Mouse (Mus musculus) stomach, embryonic 14.5 days (tissue): ENCODE results near the gene Tgm4. TPM values are rescaled to one million over a fixed set of nuclear protein-coding genes. Genes with fewer than 3 reads are reported as not detected.

Experiments
- ATAC-seq: fragments of 200-750 bp; cut with Nextera tagmentation; 2 replicates; pipeline ENCODE4 v1.8.0; 2017; ENCODE audit warnings: low read depth, moderate TSS enrichment; ENCODE audit not compliant: insufficient number of reproducible peaks, insufficient read depth, low FRiP score
- H3K27ac ChIP-seq: fragments of 300-500 bp; sonication (generic); 2 replicates; pipeline ENCODE4 v1.5.1; 2014; ENCODE audit warnings: mild to moderate bottlenecking, low read length, moderate library complexity, mixed read lengths
- H3K27me3 ChIP-seq: fragments of 300-500 bp; sonication (generic); 2 replicates; pipeline ENCODE4 v1.6.1; 2014; ENCODE audit warnings: low read length, control low read depth, mixed read lengths; ENCODE audit not compliant: control insufficient read depth, insufficient read depth
- H3K36me3 ChIP-seq: fragments of 300-500 bp; sonication (generic); 2 replicates; pipeline ENCODE4 v1.6.1; 2014; ENCODE audit warnings: mild to moderate bottlenecking, control low read depth, low read length, moderate library complexity, mixed read lengths; ENCODE audit not compliant: control insufficient read depth, insufficient read depth
- H3K4me1 ChIP-seq: fragments of 300-500 bp; sonication (generic); 2 replicates; pipeline ENCODE4 v1.6.1; 2014; ENCODE audit warnings: low read length, control low read depth, mixed read lengths; ENCODE audit not compliant: control insufficient read depth, insufficient read depth
- H3K4me2 ChIP-seq: fragments of 300-500 bp; sonication (generic); replicated peaks from 2 replicates; pipeline ENCODE4 v1.6.1; 2014; ENCODE audit warnings: low read depth, low read length, control low read depth
- H3K4me3 ChIP-seq: fragments of 300-500 bp; sonication (generic); 2 replicates; pipeline ENCODE4 v1.5.1; 2014; ENCODE audit warnings: low read depth, low read length, control low read depth
- H3K9ac ChIP-seq: fragments of 300-500 bp; sonication (generic); replicated peaks from 2 replicates; pipeline ENCODE4 v1.6.1; 2014; ENCODE audit warnings: low read depth, mild to moderate bottlenecking, control low read depth, low read length, moderate library complexity, mixed read lengths
- H3K9me3 ChIP-seq: fragments of 300-500 bp; sonication (generic); 2 replicates; pipeline ENCODE4 v1.6.1; 2016; ENCODE audit warnings: low read depth, low read length, control low read depth; ENCODE audit not compliant: control insufficient read depth
- WGBS: fragments of 180-500 bp; shearing (Covaris S2); extraction: QIAGEN DNeasy Blood & Tissue Kit; methylation state at CpG from one replicate; pipeline ENCODE4 v1.1.7; 2014; 5-methylcytosine and 5-hydroxymethylcytosine counted together
- polyA plus RNA-seq: library from polyadenylated mRNA; unstranded; fragments of >200 nt; fragmentation: Nextera tagmentation; extraction: Ambion mirVana; gene quantifications from 2 replicates; pipeline ENCODE4 v1.2.1, GENCODE M21; 2014

Tgm4 gene
- polyA plus RNA-seq, 1 experiment from 2014 or later: 0.87 TPM

DNA sequence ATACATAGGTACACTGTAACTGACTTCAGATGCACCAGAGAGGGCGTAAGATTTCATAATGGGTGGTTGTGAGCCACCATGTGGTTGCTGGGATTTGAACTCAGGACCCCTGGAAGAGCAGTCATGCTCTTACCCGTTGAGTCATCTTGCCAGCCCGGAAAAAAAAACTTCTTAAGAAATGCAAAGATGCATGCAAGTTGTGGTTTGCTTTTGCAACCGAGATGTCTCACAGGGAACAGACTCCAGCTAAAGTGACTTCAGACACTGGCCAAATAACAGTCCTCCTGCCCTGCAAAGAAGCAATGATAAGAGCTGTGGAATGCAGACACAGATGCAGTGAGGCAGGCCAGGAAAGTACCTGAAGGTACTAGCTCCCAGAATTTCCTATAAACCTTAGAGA is 56.3 kb downstream of the Tgm4 start:
- no peaks in the 10 kb centered on the region for H3K27me3 ChIP-seq
- no peaks in the 10 kb centered on the region for H3K4me1 ChIP-seq
- H3K27ac ChIP-seq: no peak overlapping the region
- H3K36me3 ChIP-seq: peaks cover 39% of the 10 kb centered on the region
- H3K9me3 ChIP-seq: no peaks in the 10 kb centered on the region
- H3K9ac ChIP-seq: no peak overlapping the region
- no peak for ATAC-seq
- no peak overlapping the region for H3K4me2 ChIP-seq
- no peak overlapping the region for H3K4me3 ChIP-seq
- 91% methylated on average over 4 of the region's 4 CpGs for WGBS

DNA sequence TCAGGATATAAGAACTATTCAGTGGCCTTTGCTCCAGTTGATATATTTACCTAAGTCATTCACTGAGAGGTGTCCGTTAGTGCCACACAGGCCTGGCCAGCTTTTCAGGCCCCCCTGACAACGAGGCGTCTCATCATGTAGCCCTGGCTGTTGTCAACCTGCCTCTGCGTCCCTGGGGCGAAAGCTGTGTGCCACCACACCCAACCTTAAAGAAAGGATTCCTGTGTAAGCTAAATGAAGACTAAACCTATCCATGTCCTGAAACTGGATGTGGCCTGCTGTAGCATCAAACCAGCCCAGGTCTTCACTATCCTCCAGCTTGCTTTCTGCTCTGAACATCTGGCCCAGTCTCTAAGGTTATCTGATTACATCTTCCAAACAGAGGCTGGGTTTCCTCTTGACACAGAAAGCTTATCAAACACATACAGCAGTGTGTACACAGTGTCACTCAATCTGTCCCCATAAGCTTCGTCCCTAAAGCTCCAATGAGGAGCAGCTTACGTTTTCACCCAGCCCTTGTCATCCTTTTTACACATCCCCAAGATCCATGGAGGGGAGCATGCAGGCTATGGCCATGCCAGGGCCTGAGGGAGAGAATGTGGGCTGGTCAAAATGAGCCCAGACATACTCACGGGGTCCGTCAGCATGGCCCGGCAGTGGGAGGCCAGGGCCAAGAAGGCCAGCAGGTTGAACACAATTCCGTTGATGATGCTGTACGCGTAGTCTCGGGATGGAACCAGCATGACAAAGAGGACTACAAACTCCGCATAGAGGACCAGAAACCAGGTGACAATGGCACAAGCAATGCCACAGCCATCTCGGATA is 65.3 kb downstream of the Tgm4 start:
- WGBS: 91% methylated on average over 16 of the region's 16 CpGs
- Histone ChIP-seq H3K27me3 (no peaks in the 10 kb centered on the region), H3K4me1 (no peaks in the 10 kb centered on the region), H3K36me3 (peaks cover 45% of the 10 kb centered on the region), H3K4me2 (no peak overlapping the region), H3K4me3 (no peak overlapping the region), H3K27ac (no peak overlapping the region), H3K9ac (no peak overlapping the region), H3K9me3 (no peaks in the 10 kb centered on the region)
- ATAC-seq: no peak

DNA sequence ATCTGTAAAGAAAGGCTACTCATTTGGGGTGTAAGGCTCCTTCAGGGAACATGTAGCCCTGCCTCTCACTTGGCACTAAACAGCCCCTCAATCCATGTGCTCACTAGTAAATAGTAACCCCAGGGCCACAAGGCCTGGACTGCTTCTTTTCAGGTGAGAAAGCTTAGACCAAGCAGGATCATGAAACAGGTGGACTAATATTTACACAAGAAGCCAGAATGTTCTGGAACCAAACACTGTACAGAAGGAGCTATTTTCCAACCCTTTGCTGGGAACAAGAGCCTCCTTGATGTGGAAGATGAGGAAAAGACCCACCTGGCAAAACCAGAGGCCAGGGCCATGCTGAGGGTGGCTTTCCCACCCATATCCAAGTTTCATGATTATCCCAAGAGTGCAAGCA is 68.9 kb downstream of the Tgm4 start:
- Histone ChIP-seq H3K36me3 (peaks cover 24% of the 10 kb centered on the region), H3K27ac (no peak overlapping the region), H3K9ac (no peak overlapping the region), H3K27me3 (no peaks in the 10 kb centered on the region), H3K4me3 (no peak overlapping the region), H3K4me1 (no peaks in the 10 kb centered on the region), H3K9me3 (no peaks in the 10 kb centered on the region), H3K4me2 (no peak overlapping the region)
- ATAC-seq: no peak

DNA sequence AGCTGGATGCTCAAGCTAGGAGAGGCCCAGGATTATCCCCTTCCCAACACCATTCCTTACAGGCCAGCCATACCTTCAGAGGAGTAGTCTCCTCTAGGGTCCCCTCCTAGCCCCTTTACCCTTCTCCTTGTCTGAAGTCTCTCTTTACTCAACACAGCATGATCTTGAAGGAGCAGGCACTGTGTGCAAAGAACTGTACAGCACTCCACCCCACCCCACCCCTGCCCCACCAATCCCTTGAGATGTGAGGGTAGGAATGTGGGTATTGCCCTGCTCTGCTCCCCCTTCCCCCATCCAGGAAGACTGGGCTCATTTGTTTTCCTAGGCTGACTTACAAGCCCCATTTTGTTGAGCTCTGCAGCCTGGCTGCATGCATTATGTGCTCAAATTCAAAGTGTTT is 69.8 kb downstream of the Tgm4 start:
- H3K4me3 ChIP-seq: no peak overlapping the region

DNA sequence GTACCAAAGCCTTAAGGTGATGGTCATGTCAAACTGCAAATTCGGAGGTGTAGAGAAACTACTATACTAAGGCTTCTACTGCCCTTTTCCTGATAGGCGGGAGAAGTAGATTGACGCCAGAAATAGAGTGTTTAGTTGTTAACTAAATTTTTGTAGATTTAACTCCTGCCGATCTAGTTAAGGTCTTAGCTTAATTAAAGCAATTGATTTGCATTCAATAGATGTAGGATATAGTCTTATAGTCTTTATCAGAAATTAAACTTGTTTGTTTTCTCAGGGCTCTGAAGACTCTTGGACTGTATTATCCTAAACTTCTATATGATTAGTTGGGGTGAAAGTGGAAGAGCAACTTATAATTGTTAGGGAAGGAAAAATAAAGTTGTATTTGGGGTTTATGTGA is 72.7 kb downstream of the Tgm4 start:
- no peak overlapping the region for H3K27ac ChIP-seq
- H3K4me1 ChIP-seq: peaks cover 7% of the 10 kb centered on the region; the same call in 1 of the 2 replicates
- H3K27me3 ChIP-seq: no peaks in the 10 kb centered on the region
- H3K9ac ChIP-seq: no peak overlapping the region
- no peak for ATAC-seq
- H3K9me3 ChIP-seq: no peaks in the 10 kb centered on the region
- no peak overlapping the region for H3K4me3 ChIP-seq
- peaks cover 4% of the 10 kb centered on the region; the same call in 1 of the 2 replicates for H3K36me3 ChIP-seq
- H3K4me2 ChIP-seq: no peak overlapping the region
- WGBS: 85% methylated on average over 4 of the region's 4 CpGs

More for the DNA sequence above, 69.8 kb downstream of the Tgm4 start:
- Histone ChIP-seq H3K27ac (no peak overlapping the region), H3K36me3 (peaks cover 21% of the 10 kb centered on the region), H3K9ac (no peak overlapping the region), H3K9me3 (no peaks in the 10 kb centered on the region), H3K4me2 (no peak overlapping the region), H3K4me1 (no peaks in the 10 kb centered on the region), H3K27me3 (no peaks in the 10 kb centered on the region)
- no peak for ATAC-seq

DNA sequence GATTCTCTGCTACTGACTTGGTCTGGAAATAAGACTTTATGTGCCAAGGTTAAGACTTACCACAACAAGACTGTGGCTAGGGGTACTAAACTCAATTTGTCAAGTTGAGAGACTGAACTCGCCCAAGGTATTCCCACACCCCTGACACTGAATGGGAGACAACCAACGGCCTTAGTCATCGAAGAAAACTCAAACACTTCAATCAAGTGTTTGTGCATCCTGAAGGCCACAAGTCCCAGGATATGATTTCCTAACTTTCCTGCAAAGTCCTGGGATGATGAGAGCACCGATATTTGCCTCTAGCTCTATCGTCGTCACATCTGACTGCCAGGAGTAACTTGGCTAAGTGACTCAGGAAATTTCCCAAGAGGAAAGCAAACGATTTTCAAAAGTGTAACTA is 74.7 kb downstream of the Tgm4 start:
- WGBS: 84% methylated on average over 7 of the region's 7 CpGs
- H3K9ac ChIP-seq: no peak overlapping the region
- H3K27me3 ChIP-seq: no peaks in the 10 kb centered on the region
- peaks cover 4% of the 10 kb centered on the region; the same call in 1 of the 2 replicates for H3K36me3 ChIP-seq
- no peak overlapping the region for H3K4me2 ChIP-seq
- no peak for ATAC-seq
- H3K27ac ChIP-seq: no peak overlapping the region
- H3K9me3 ChIP-seq: no peaks in the 10 kb centered on the region
- H3K4me1 ChIP-seq: peaks cover 13% of the 10 kb centered on the region
- no peak overlapping the region for H3K4me3 ChIP-seq

DNA sequence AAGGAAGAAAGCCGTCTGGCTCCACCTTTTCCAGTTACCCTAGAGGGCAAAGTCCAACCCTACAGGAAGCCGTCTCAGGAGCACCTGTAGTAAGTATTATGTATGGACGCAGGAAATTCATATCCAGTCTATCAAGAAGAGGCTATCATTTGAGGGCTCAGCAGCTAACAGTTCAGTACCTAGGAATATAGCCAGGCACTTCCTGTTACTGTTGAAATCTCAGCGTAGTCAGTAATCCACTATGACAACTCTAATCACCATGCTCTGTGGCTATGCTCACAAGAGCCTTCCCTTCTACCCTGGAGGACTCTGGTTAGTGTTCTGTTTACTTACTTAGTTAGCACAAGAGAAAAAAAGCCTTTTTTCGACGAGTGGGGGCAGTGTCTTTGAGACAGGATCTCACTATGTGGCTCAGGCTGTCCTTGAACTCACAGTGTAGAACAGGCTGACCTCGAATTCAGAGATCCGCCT is 77.3 kb downstream of the Tgm4 start:
- Histone ChIP-seq H3K4me2 (peak overlapping the region; percentile 94), H3K9ac (peak overlapping the region; percentile 80; the same call in 1 of the 2 replicates), H3K36me3 (peaks cover 9% of the 10 kb centered on the region), H3K27ac (no peak overlapping the region), H3K4me3 (peak overlapping the region; percentile 87), H3K9me3 (no peaks in the 10 kb centered on the region), H3K4me1 (peaks cover 13% of the 10 kb centered on the region), H3K27me3 (no peaks in the 10 kb centered on the region)
- 42% methylated on average over 8 of the region's 8 CpGs for WGBS
- no peak for ATAC-seq

DNA sequence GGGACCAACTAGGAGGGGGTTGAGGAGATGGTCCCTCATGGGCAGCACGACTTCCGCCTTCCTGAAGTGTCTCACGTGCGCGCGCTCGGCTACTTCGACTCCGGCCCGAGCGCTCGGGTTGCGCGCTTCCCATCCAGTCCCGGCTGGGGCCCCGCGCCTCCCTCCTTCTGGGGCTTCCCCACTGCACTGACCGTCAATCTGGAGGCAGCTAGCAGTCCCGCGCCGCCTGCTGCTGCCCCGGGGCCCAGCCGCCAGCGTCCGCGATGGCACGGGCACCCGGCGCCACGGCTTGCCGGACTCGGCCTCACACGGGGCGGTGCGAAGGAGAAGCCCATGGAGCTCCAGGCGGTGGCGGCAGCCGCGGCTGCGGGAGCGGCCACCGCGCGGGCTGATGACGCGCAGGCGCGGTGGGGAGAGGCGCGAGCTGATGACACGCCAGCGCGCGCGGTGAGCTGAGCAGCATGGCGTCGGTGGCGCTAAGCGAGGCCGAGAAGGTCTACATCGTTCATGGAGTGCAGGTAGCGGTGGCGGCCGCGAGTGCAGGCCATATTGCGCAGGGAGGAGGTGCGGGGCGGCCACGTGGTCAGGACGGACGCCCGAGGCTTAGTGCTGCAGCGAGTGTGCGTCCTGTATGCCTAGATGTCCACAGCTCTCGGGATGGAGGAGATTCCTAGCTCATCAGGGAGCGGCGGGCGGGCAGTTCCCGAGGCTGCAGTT is 78.4 kb downstream of the Tgm4 start, which contains the start of the genes Zdhhc3 and Exosc7:
Gene Zdhhc3, minus strand, starts transcription at position 401 of the 717 bp plus-strand sequence.
Gene Exosc7, plus strand, starts transcription at position 411 of the 717 bp plus-strand sequence.
- no peaks in the 10 kb centered on the region for H3K27me3 ChIP-seq
- H3K4me3 ChIP-seq: peak within 1 kb of the TSS; percentile 87
- peaks cover 13% of the 10 kb centered on the region for H3K4me1 ChIP-seq
- H3K9me3 ChIP-seq: no peaks in the 10 kb centered on the region
- H3K4me2 ChIP-seq: peak within 1 kb of the TSS; percentile 94
- H3K27ac ChIP-seq: peak within 1 kb of the TSS; percentile 97
- WGBS: under 1% methylated on average over 79 of the region's 79 CpGs
- peaks cover 11% of the 10 kb centered on the region for H3K36me3 ChIP-seq
- ATAC-seq: peak; percentile 92
- H3K9ac ChIP-seq: peak within 1 kb of the TSS; percentile 80
